Mouse (Mus musculus): ENCODE measurements around the gene Gamt.

Gene Gamt

GRCm38 (mm10) chr10:80288657-80289056 lies 27.8 kb upstream of the Gamt start:
- in situ Hi-C loops (cut with MboI; ENCODE audit: low pct_unique_long_range_greater_than_20kb in 1 of 2, low sequenced_read_pairs in 2 of 2, unreplicated experiment in 1 of 2) = no loop called here

- in situ Hi-C loops (cut with MboI; ENCODE audit: low pct_unique_long_range_greater_than_20kb in 1 of 2, low sequenced_read_pairs in 2 of 2, unreplicated experiment in 1 of 2) = no loop called here
These were observed 27.3 kb upstream of the Gamt start for GRCm38 (mm10) chr10:80288097-80288496.

- in situ Hi-C loops (cut with MboI; ENCODE audit: low pct_unique_long_range_greater_than_20kb in 1 of 2, low sequenced_read_pairs in 2 of 2, unreplicated experiment in 1 of 2) = no loop called here
These were observed 24.6 kb upstream of the Gamt start for GRCm38 (mm10) chr10:80285222-80286070.

GRCm38 (mm10) chr10:80282481-80283441 lies 21.9 kb upstream of the Gamt start:
- in situ Hi-C loops (cut with MboI; ENCODE audit: low pct_unique_long_range_greater_than_20kb in 1 of 2, low sequenced_read_pairs in 2 of 2, unreplicated experiment in 1 of 2) = no loop called here

DNA sequence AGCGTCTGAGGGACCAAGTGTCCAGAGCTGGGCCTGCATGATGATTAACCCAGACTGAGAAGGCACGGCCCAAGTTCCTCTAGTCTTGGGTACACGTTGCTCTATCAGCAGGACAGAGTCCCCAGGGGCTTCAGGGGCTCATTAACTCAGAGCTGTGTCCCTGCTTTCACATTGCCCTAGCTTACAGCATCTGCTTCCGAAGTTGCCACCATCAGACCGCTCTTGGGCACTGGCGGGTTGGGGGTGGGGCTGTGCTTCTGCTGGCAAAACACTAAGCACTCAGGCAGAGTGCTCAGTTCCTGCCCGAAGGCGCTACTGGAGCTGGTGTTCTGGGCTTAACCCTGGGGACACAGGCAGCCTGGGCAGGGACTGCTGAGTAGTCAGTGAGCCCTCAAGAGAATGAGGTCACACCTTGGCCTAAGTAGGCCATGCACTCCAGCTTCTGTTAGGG lies 21.1 kb upstream of the Gamt start:
- in situ Hi-C loops (cut with MboI; ENCODE audit: low pct_unique_long_range_greater_than_20kb in 1 of 2, low sequenced_read_pairs in 2 of 2, unreplicated experiment in 1 of 2) = no loop called here

GRCm38 (mm10) chr10:80281304-80281703 lies 20.5 kb upstream of the Gamt start:
- in situ Hi-C loops (cut with MboI; ENCODE audit: low pct_unique_long_range_greater_than_20kb in 1 of 2, low sequenced_read_pairs in 2 of 2, unreplicated experiment in 1 of 2) = no loop called here

DNA sequence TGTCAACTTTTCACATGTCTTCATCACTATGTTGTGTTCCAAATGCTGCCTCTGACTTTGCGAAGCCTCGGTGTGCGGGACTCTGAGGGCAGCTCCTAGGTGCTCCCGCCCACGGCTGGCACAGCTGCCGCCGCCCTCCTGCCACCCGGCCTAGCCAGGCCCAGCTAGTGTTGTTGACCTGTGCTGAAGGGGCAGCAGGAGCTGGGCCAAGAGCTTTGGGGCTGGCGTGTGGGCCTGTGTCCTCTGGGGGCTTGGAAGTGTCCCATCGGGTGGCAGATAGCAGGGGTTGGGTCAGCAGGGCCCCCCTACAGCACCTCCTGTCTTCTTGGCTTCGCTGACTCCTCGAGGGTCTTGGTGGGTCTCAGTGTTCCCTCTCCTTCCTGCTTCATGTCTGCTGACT lies 18.5 kb upstream of the Gamt start:
- in situ Hi-C loops (cut with MboI; ENCODE audit: low pct_unique_long_range_greater_than_20kb in 1 of 2, low sequenced_read_pairs in 2 of 2, unreplicated experiment in 1 of 2) = no loop called here

- in situ Hi-C loops (cut with MboI; ENCODE audit: low pct_unique_long_range_greater_than_20kb in 1 of 2, low sequenced_read_pairs in 2 of 2, unreplicated experiment in 1 of 2) = no loop called here
These were observed 17.6 kb upstream of the Gamt start for GRCm38 (mm10) chr10:80278390-80278789.

GRCm38 (mm10) chr10:80276238-80276637 lies 15.4 kb upstream of the Gamt start:
- in situ Hi-C loops (cut with MboI; ENCODE audit: low pct_unique_long_range_greater_than_20kb in 1 of 2, low sequenced_read_pairs in 2 of 2, unreplicated experiment in 1 of 2) = no loop called here

DNA sequence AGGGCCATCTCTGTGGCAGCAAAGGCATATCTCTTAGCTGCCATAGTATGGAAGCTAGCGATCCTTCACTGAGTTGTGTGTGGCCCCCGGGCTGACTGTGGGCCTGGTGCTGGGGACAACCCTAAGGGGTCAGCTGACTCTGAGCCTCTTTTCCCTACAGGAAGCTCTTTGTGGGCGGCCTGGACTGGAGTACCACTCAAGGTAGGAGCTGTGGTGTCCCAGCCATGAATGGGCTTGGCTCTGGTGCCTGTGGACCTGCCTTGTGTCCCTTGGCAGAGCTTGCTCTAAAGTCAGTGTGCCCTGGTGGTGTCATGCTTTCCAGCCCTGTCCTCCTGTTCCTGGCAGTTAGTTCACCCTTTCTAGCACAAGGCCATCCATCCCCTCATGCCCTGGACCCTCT lies 13.0 kb upstream of the Gamt start:
- in situ Hi-C loops (cut with MboI; ENCODE audit: low pct_unique_long_range_greater_than_20kb in 1 of 2, low sequenced_read_pairs in 2 of 2, unreplicated experiment in 1 of 2) = no loop called here

GRCm38 (mm10) chr10:80271870-80272585 lies 11.2 kb upstream of the Gamt start:
- in situ Hi-C loops (cut with MboI; ENCODE audit: low pct_unique_long_range_greater_than_20kb in 1 of 2, low sequenced_read_pairs in 2 of 2, unreplicated experiment in 1 of 2) = no loop called here

DNA sequence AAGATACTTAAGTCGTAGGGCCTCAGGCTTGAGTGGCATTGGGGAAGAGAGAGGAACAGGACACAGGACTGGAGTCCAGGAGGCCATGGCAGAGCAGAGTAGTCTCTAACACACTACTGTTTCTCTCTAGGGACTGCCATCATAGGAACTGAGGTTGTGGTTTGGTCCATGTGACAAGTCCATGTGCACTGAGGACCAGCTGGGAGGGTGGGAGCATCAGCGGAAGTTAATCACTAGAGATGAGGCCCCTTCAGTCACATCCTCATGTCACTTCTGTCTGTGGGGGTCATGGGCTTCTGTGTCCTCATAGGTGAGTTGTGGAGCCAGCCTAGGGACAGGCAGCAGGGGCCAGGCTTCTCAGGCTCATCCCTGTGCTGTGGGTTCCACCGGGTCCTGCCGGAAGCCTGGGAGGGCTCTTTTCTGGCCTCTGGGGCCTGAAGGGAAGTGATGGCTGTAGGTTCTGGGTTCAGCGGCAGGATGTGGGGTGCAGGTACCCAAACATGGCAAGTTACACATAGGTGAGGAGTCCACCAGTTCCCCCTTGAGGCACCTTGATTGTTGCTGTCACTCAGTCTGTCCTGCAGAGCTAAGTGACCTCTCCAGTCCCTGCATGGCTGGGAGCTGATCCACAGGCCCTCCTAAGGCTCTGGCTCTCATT lies 10.5 kb upstream of the Gamt start:
- in situ Hi-C loops (cut with MboI; ENCODE audit: low pct_unique_long_range_greater_than_20kb in 1 of 2, low sequenced_read_pairs in 2 of 2, unreplicated experiment in 1 of 2) = no loop called here

DNA sequence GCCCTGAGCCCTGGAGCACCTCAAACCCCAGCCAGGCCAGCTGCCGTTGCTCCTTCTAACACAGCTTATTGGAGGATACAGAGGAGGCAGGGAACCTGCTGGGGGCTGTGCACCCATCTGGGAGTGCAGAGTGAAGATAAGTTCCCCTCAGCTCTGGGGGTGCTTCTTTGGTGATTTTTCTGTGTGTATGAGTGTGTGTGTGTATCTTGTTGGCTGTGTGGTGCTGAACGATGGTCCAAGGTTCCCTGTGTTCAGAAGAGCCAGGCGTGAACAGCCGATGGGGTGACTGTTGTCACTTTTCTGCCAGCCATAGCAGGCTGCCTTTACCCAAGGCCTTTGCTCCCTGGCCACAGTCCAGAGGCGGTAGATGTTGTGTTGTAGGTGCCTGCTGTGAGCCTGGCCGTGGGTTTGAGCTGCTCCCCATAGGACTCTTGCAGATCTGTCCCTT lies 9.9 kb upstream of the Gamt start:
- in situ Hi-C loops (cut with MboI; ENCODE audit: low pct_unique_long_range_greater_than_20kb in 1 of 2, low sequenced_read_pairs in 2 of 2, unreplicated experiment in 1 of 2) = no loop called here

GRCm38 (mm10) chr10:80270099-80270498 lies 9.3 kb upstream of the Gamt start:
- in situ Hi-C loops (cut with MboI; ENCODE audit: low pct_unique_long_range_greater_than_20kb in 1 of 2, low sequenced_read_pairs in 2 of 2, unreplicated experiment in 1 of 2) = no loop called here

DNA sequence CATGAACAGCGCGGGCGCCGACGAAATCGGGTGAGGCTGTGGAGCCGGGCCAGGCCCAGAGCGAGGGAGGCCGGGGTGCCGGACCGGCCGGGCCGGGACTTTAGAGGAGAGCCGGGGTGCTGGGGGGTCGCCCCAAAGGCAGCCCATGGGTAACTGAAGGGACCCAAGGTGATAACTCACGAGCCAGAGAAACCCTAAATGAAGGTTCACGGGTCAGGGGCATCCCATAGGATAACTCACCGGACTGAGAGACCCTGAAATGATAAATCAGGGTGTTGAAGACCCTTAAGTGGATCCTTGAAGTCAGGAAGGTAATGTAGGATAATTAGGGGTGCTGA lies 4.3 kb upstream of the Gamt start:
- in situ Hi-C loops (cut with MboI; ENCODE audit: low pct_unique_long_range_greater_than_20kb in 1 of 2, low sequenced_read_pairs in 2 of 2, unreplicated experiment in 1 of 2) = no loop called here

DNA sequence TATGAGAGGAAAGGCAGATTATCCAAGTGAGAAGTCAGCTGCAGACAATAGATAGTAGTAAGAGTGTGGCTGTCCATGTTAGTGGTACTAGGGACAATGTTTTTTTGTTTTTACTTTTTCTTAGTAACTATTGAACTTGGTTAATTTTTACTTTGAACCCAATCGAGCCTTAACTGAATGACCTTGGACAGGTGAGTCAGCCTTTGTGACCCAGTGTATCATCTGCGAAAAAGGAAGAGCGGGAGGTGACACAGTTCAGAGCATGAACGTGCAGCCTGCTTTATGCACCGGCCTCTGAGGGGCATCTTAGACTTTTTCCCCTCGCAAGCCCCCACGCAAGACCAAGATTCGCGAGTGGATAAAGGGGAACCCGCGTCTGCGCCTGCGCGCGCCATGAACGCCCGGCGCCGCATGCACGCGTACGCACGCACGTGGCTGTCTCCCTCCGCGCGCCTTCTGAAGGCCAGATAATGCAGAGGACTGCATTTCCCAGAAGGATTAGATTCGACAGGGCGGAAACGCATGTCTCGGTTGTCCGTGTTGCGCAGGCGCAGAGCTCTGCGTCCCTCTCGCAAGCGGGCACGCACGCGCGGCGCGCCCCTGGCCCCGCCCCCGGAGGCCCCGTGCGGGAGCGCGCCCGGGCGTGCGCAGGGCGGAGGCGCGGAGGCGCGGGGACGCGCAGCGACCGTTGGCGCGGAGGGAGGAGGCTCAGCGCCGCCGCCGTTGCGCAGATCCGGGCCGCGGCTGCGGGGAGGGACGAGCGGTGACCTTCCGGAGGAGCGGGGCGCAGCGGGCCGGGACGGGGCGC lies 3.7 kb upstream of the Gamt start:
- in situ Hi-C loops (cut with MboI; ENCODE audit: low pct_unique_long_range_greater_than_20kb in 1 of 2, low sequenced_read_pairs in 2 of 2, unreplicated experiment in 1 of 2) = no loop called here

DNA sequence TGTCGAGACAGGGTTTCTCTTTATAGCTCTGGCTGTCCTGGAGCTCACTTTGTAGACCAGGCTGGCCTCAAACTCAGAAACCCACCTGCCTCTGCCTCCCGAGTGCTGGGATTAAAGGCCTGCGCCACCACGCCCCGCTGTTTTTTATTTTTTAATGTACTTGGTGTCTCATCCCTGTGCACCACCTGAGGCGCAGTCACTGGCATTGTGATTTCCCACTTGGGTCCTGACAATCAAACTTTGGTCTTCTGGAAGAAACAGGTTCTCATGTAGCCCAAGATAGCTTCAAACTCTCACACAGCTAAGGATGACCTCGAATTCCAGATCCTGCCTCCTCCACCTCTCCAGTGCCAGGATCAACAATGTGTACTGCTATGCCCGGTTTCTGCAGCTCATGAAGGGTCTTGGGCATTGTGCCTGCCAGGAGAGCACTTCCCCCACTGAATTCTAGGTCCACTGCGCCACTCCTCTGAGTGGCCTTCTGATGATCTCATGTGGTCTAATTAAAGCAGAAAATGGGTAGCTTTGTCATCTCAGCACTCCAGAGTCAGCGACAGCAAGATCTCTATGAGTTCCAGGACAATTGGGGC lies 2.1 kb upstream of the Gamt start:
- in situ Hi-C loops (cut with MboI; ENCODE audit: low pct_unique_long_range_greater_than_20kb in 1 of 2, low sequenced_read_pairs in 2 of 2, unreplicated experiment in 1 of 2) = no loop called here
